Mouse (Mus musculus): ENCODE data around the gene Hoxc12. TPM values are rescaled to one million over a fixed set of nuclear protein-coding genes. Genes with fewer than 3 reads are reported as not detected.

The Hoxc12 gene
- polyA plus RNA-seq, 1 experiment from 2014 or later, result not detected

- no peaks in the 10 kb centered on the region for H3K4me1 ChIP-seq
- no peaks in the 10 kb centered on the region for H3K9me3 ChIP-seq
- H3K36me3 ChIP-seq, result no peaks in the 10 kb centered on the region
- H3K9ac ChIP-seq, result no peak overlapping the region
- ATAC-seq (ENCODE audit: insufficient read depth, low FRiP score, low read depth), result no peak
- WGBS, result 3% methylated on average over 12 of the region's 12 CpGs
- H3K4me2 ChIP-seq, result no peak overlapping the region
- H3K27me3 ChIP-seq (replicated peaks), result peaks cover 93% of the 10 kb centered on the region
- H3K4me3 ChIP-seq (replicated peaks), result no peak overlapping the region
- H3K27ac ChIP-seq, result no peak overlapping the region
Observed at GRCm38 (mm10) chr15:102956906-102957305, 20.3 kb downstream of the Hoxc12 start.

GRCm38 (mm10) chr15:102959663-102960191 is 23.2 kb downstream of the Hoxc12 start:
- 2% methylated on average over 13 of the region's 13 CpGs for WGBS
- H3K4me2 ChIP-seq, result no peak overlapping the region
- H3K27me3 ChIP-seq (replicated peaks), result peaks cover 89% of the 10 kb centered on the region
- no peaks in the 10 kb centered on the region for H3K9me3 ChIP-seq
- ATAC-seq (ENCODE audit: insufficient read depth, low FRiP score, low read depth), result no peak
- H3K36me3 ChIP-seq, result no peaks in the 10 kb centered on the region
- no peaks in the 10 kb centered on the region for H3K4me1 ChIP-seq
- H3K4me3 ChIP-seq (replicated peaks), result no peak overlapping the region
- H3K9ac ChIP-seq, result no peak overlapping the region
- H3K27ac ChIP-seq, result no peak overlapping the region

DNA sequence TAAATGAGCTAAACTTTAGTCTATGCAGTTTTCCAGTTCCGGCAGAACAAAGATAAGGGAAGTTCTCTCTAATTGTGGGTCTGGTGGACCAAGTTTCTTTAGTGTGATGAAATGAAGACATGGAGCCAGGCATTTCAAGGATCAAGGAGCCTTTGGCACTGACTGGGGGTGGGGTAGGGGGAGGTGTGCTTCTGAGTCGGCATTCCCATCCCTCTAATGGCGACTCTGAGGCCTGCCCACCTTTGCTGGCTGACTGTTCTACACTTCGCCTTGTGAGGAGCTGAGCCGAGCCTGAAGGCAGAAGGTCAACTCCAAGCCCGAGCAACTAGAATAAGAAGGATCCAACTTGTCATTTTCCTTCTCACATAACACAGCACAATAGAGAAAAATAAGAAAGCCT is 25.2 kb downstream of the Hoxc12 start:
- H3K27me3 ChIP-seq (replicated peaks), result peaks cover 89% of the 10 kb centered on the region
- H3K9me3 ChIP-seq, result no peaks in the 10 kb centered on the region
- no peak overlapping the region for H3K4me3 ChIP-seq (replicated peaks)
- 4% methylated on average over 6 of the region's 6 CpGs for WGBS
- H3K4me2 ChIP-seq, result no peak overlapping the region
- peaks cover 5% of the 10 kb centered on the region; the same call in 1 of the 2 replicates for H3K4me1 ChIP-seq
- H3K9ac ChIP-seq, result no peak overlapping the region
- H3K36me3 ChIP-seq, result no peaks in the 10 kb centered on the region
- no peak for ATAC-seq (ENCODE audit: insufficient read depth, low FRiP score, low read depth)
- H3K27ac ChIP-seq, result no peak overlapping the region

DNA sequence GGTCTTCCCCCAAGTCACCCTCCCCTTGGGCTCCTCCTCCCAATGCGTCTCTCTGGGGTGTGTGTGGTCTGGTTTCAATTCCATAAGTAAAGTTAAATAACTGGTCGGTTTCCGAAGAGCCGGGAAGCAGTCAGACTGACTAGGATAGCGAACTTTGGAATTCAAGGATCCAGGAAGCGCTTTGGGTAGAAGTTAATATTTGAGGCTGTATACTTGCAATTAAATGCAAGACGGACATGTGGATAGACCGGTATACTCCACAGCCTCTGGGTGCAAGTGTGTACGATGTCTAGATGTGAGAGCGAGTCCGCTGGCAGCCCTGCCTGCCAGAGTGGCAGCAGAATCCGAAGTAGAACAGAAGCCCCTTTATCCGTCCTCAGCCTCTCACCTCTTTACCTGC is 25.9 kb downstream of the Hoxc12 start:
- ATAC-seq (ENCODE audit: insufficient read depth, low FRiP score, low read depth), result no peak
- Histone ChIP-seq H3K4me1 (peaks cover 8% of the 10 kb centered on the region; the same call in 1 of the 2 replicates), H3K9me3 (no peaks in the 10 kb centered on the region), H3K27me3 (replicated peaks) (peaks cover 89% of the 10 kb centered on the region), H3K4me3 (replicated peaks) (no peak overlapping the region), H3K4me2 (no peak overlapping the region), H3K9ac (no peak overlapping the region), H3K36me3 (no peaks in the 10 kb centered on the region), H3K27ac (no peak overlapping the region)
- WGBS, result 2% methylated on average over 13 of the region's 13 CpGs

GRCm38 (mm10) chr15:102963259-102963658 is 26.7 kb downstream of the Hoxc12 start:
- Histone ChIP-seq H3K27me3 (replicated peaks) (peaks cover 88% of the 10 kb centered on the region), H3K9me3 (no peaks in the 10 kb centered on the region), H3K27ac (no peak overlapping the region), H3K36me3 (no peaks in the 10 kb centered on the region), H3K4me2 (no peak overlapping the region), H3K4me3 (replicated peaks) (no peak overlapping the region), H3K9ac (no peak overlapping the region), H3K4me1 (peaks cover 8% of the 10 kb centered on the region; the same call in 1 of the 2 replicates)
- 4% methylated on average over 8 of the region's 8 CpGs for WGBS
- ATAC-seq (ENCODE audit: insufficient read depth, low FRiP score, low read depth), result no peak

GRCm38 (mm10) chr15:102963671-102964640 is 27.4 kb downstream of the Hoxc12 start:
- H3K27me3 ChIP-seq (replicated peaks), result peaks cover 87% of the 10 kb centered on the region
- H3K9ac ChIP-seq, result no peak overlapping the region
- H3K4me2 ChIP-seq, result no peak overlapping the region
- no peaks in the 10 kb centered on the region for H3K36me3 ChIP-seq
- ATAC-seq (ENCODE audit: insufficient read depth, low FRiP score, low read depth), result no peak
- WGBS, result 4% methylated on average over 28 of the region's 28 CpGs
- no peak overlapping the region for H3K4me3 ChIP-seq (replicated peaks)
- peaks cover 8% of the 10 kb centered on the region; the same call in 1 of the 2 replicates for H3K4me1 ChIP-seq
- no peak overlapping the region for H3K27ac ChIP-seq
- no peaks in the 10 kb centered on the region for H3K9me3 ChIP-seq

DNA sequence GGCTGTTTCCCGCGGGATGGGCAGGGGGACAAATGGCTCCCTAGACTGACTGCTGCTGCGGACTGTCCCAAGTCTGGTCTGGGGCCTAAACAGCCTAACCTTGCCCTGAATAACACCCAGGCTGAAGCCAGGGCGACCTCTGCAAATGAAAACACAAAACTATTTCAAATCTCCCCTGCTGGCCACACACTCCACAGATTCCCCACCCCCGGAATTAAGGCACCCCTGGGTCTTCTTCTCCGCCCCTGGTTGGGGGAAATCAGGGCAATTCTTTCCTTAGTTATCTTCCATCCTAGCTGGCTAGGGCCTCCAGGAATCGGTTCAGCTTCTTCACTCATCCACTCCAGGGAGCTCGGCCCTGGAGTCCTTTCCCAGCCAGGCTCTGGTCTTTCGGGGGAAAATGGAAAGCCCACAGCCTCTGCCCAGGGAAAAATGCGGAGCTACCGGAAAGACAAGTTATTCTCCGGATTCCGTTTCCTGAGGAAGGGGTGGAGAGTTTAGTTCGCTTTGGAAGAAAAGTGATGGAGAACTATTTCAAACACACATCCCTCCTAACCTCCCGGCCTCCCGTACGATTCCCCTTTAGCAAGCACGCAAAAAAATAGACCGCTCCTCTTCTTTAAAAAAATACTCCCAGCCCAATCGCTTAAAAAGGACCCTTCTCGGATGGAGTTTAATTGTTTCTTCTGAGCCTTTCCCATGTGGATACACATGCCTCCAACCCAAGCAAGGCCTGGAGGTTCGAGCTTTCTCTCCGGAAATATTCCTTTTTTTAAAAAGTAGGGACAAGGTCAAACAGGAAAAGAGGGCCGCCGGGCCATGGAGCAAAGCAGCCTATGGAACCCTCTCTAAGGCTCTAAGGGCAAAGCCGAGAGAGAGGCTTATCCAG is 28.7 kb downstream of the Hoxc12 start:
- 5% methylated on average over 26 of the region's 26 CpGs for WGBS
- ATAC-seq (ENCODE audit: insufficient read depth, low FRiP score, low read depth), result no peak
- Histone ChIP-seq H3K4me1 (peaks cover 8% of the 10 kb centered on the region; the same call in 1 of the 2 replicates), H3K9me3 (no peaks in the 10 kb centered on the region), H3K4me2 (no peak overlapping the region), H3K4me3 (replicated peaks) (no peak overlapping the region), H3K9ac (no peak overlapping the region), H3K36me3 (no peaks in the 10 kb centered on the region), H3K27me3 (replicated peaks) (peaks cover 91% of the 10 kb centered on the region), H3K27ac (no peak overlapping the region)

GRCm38 (mm10) chr15:102965892-102966775 is 29.6 kb downstream of the Hoxc12 start:
- H3K27ac ChIP-seq, result no peak overlapping the region
- 4% methylated on average over 29 of the region's 30 CpGs for WGBS
- ATAC-seq (ENCODE audit: insufficient read depth, low FRiP score, low read depth), result no peak
- H3K36me3 ChIP-seq, result no peaks in the 10 kb centered on the region
- peak overlapping the region; percentile 40 for H3K4me2 ChIP-seq
- H3K4me1 ChIP-seq, result peaks cover 8% of the 10 kb centered on the region; the same call in 1 of the 2 replicates
- H3K9ac ChIP-seq, result no peak overlapping the region
- peaks cover 92% of the 10 kb centered on the region for H3K27me3 ChIP-seq (replicated peaks)
- H3K9me3 ChIP-seq, result no peaks in the 10 kb centered on the region
- H3K4me3 ChIP-seq (replicated peaks), result peak overlapping the region; percentile 14; the same call in 1 of the 2 replicates

GRCm38 (mm10) chr15:102966776-102967311 is 30.3 kb downstream of the Hoxc12 start, which contains the start of gene Hoxc10:
TSS of gene Hoxc10 (plus strand) at chr15:102966796.
- Histone ChIP-seq H3K36me3 (no peaks in the 10 kb centered on the region), H3K9me3 (no peaks in the 10 kb centered on the region), H3K27me3 (replicated peaks) (peaks cover 93% of the 10 kb centered on the region), H3K4me1 (peaks cover 8% of the 10 kb centered on the region; the same call in 1 of the 2 replicates), H3K4me3 (replicated peaks) (peak within 1 kb of the TSS; percentile 14; the same call in 1 of the 2 replicates), H3K27ac (no peak within 1 kb of the TSS), H3K9ac (no peak within 1 kb of the TSS), H3K4me2 (peak within 1 kb of the TSS; percentile 40)
- WGBS, result 2% methylated on average over 27 of the region's 27 CpGs
- ATAC-seq (ENCODE audit: insufficient read depth, low FRiP score, low read depth), result peak; percentile 27; the same call in 1 of the 2 replicates

DNA sequence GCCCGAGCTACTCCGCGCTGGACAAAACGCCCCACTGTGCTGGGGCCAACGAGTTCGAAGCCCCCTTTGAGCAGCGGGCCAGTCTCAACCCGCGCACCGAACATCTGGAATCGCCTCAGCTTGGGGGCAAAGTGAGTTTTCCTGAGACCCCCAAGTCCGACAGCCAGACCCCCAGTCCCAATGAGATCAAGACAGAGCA is 30.7 kb downstream of the Hoxc12 start, which contains the start of gene Hoxc5:
Gene Hoxc5 (plus strand): TSS at position 132 of the 199 bp plus-strand sequence.
- Histone ChIP-seq H3K4me1 (peaks cover 8% of the 10 kb centered on the region; the same call in 1 of the 2 replicates), H3K9ac (no peak within 1 kb of the TSS), H3K27ac (no peak within 1 kb of the TSS), H3K36me3 (no peaks in the 10 kb centered on the region), H3K4me2 (peak within 1 kb of the TSS; percentile 40), H3K9me3 (no peaks in the 10 kb centered on the region), H3K27me3 (replicated peaks) (peaks cover 97% of the 10 kb centered on the region), H3K4me3 (replicated peaks) (peak within 1 kb of the TSS; percentile 14; the same call in 1 of the 2 replicates)
- 6% methylated on average over 12 of the region's 12 CpGs for WGBS
- no peak for ATAC-seq (ENCODE audit: insufficient read depth, low FRiP score, low read depth)
